Mouse (Mus musculus) MEL (cell line): ENCODE results near the gene Wdr5b. TPM values are rescaled to one million over a fixed set of nuclear protein-coding genes. Genes with fewer than 3 reads are reported as not detected.
"Not testable (repeated sequence)": the region's sequence is repeated elsewhere in the genome, so short reads cannot be mapped to it uniquely, and the experiment has no call there.

Experiments used
- DNase-seq: peaks from one replicate; pipeline ENCODE4 v3.0.0; 2011; ENCODE audit warnings: low read depth, low spot score
- H3K27ac ChIP-seq: 2 replicates; pipeline ENCODE4 v1.5.1; 2012; ENCODE audit warnings: low read depth, mild to moderate bottlenecking, control low read depth, low read length, moderate library complexity; ENCODE audit not compliant: control insufficient read depth
- H3K27me3 ChIP-seq, 2 experiments: fragments of 150-350 bp in 1 of 2; sonication (generic) in 1 of 2; 2 replicates each; pipeline ENCODE4 v1.6.1; 2012; ENCODE audit warnings: low read length in 2 of 2, mild to moderate bottlenecking in 2 of 2, improper control_type of control experiment in 1 of 2, moderate library complexity in 1 of 2; ENCODE audit not compliant: insufficient read depth in 2 of 2, control insufficient read depth in 1 of 2
- H3K36me3 ChIP-seq, 2 experiments: 2 replicates each; pipeline ENCODE4 v1.6.1; 2012 to 2014; ENCODE audit warnings: low read length in 2 of 2, improper control_type of control experiment in 1 of 2, inconsistent platforms in 1 of 2, mild to moderate bottlenecking in 1 of 2; ENCODE audit not compliant: insufficient read depth in 2 of 2, control insufficient read depth in 1 of 2
- H3K4me1 ChIP-seq, 2 experiments: fragments of 150-350 bp in 1 of 2; sonication (generic) in 1 of 2; 2 replicates each; pipeline ENCODE4 v1.6.1; 2012; ENCODE audit warnings: low read length in 2 of 2, improper control_type of control experiment in 1 of 2, mild to moderate bottlenecking in 1 of 2; ENCODE audit not compliant: insufficient read depth in 2 of 2, control insufficient read depth in 1 of 2
- H3K4me3 ChIP-seq, 2 experiments: fragments of 150-350 bp in 1 of 2; sonication (generic) in 1 of 2; 2 replicates each; pipeline ENCODE4 v1.5.1; 2012; ENCODE audit warnings: low read depth in 2 of 2, low read length in 2 of 2, mild to moderate bottlenecking in 2 of 2, moderate library complexity in 2 of 2, control low read depth in 1 of 2, improper control_type of control experiment in 1 of 2; ENCODE audit not compliant: control insufficient read depth in 1 of 2, insufficient read depth in 1 of 2
- H3K79me2 ChIP-seq: 2 replicates; pipeline ENCODE4 v1.6.1; 2012; ENCODE audit warnings: mild to moderate bottlenecking, low read length, moderate library complexity; ENCODE audit not compliant: control insufficient read depth, poor library complexity, insufficient read depth
- H3K9ac ChIP-seq: 2 replicates; pipeline ENCODE4 v1.6.1; 2012; ENCODE audit warnings: low read depth, mild to moderate bottlenecking, control low read depth, low read length, moderate library complexity; ENCODE audit not compliant: control insufficient read depth, poor library complexity, severe bottlenecking
- H3K9me3 ChIP-seq: fragments of 150-350 bp; sonication (generic); replicated peaks from 2 replicates; pipeline ENCODE4 v1.6.1; 2012; ENCODE audit warnings: mild to moderate bottlenecking, low read length, improper control_type of control experiment, moderate library complexity; ENCODE audit not compliant: insufficient read depth
- CHD1 ChIP-seq: IDR thresholded peaks from 2 replicates; pipeline ENCODE4 v1.6.1; 2012; ENCODE audit warnings: low read depth, mild to moderate bottlenecking, inconsistent platforms, low read length, improper control_type of control experiment
- CHD2 ChIP-seq: IDR thresholded peaks from 2 replicates; pipeline ENCODE4 v1.6.1; 2011; ENCODE audit warnings: low read length, improper control_type of control experiment
- ELF1 ChIP-seq: IDR thresholded peaks from 2 replicates; pipeline ENCODE4 v1.6.1; 2014; ENCODE audit warnings: low read depth, mild to moderate bottlenecking, inconsistent platforms, low read length, improper control_type of control experiment, moderate library complexity
- EP300 ChIP-seq, 2 experiments: IDR thresholded peaks; 2 replicates each; pipeline ENCODE4 v1.6.1; 2011; ENCODE audit warnings: improper control_type of control experiment in 2 of 2, low read length in 2 of 2, low read depth in 1 of 2, mild to moderate bottlenecking in 1 of 2
- ETS1 ChIP-seq: IDR thresholded peaks from 2 replicates; pipeline ENCODE4 v1.6.1; 2012; ENCODE audit warnings: low read depth, mild to moderate bottlenecking, inconsistent platforms, low read length, improper control_type of control experiment, moderate library complexity
- KAT2A ChIP-seq: conservative IDR thresholded peaks from 2 replicates; pipeline ENCODE4 v1.6.1; 2012; ENCODE audit warnings: low read depth, low read length, improper control_type of control experiment, inconsistent platforms
- MAFK ChIP-seq: IDR thresholded peaks from 2 replicates; pipeline ENCODE4 v1.6.1; 2011; ENCODE audit warnings: low read depth, mild to moderate bottlenecking, low read length, improper control_type of control experiment, borderline replicate concordance
- MAX ChIP-seq: IDR thresholded peaks from 2 replicates; pipeline ENCODE4 v1.6.1; 2011; ENCODE audit warnings: low read length, improper control_type of control experiment
- MYB ChIP-seq: IDR thresholded peaks from 2 replicates; pipeline ENCODE4 v1.6.1; 2011; ENCODE audit warnings: mild to moderate bottlenecking, low read depth, low read length, improper control_type of control experiment
- MYC ChIP-seq: IDR thresholded peaks from 2 replicates; pipeline ENCODE4 v1.6.1; 2011; ENCODE audit warnings: low read depth, mild to moderate bottlenecking, low read length, improper control_type of control experiment, moderate library complexity
- NRF1 ChIP-seq: IDR thresholded peaks from 2 replicates; pipeline ENCODE4 v1.6.1; 2014; ENCODE audit warnings: low read depth, mild to moderate bottlenecking, inconsistent platforms, low read length, improper control_type of control experiment, moderate library complexity; ENCODE audit not compliant: poor library complexity, insufficient read depth, severe bottlenecking
- POLR2A ChIP-seq, 2 experiments: IDR thresholded peaks; 2 replicates each; pipeline ENCODE4 v1.6.1; 2011 to 2012; ENCODE audit warnings: low read length in 2 of 2, mild to moderate bottlenecking in 2 of 2, control low read depth in 1 of 2, improper control_type of control experiment in 1 of 2, low read depth in 1 of 2, moderate library complexity in 1 of 2; ENCODE audit not compliant: control insufficient read depth in 1 of 2, insufficient read depth in 1 of 2, poor library complexity in 1 of 2
- POLR2AphosphoS2 ChIP-seq: IDR thresholded peaks from 2 replicates; pipeline ENCODE4 v1.6.1; 2011; ENCODE audit warnings: low read length, improper control_type of control experiment
- POLR2AphosphoS5 ChIP-seq: IDR thresholded peaks from 2 replicates; pipeline ENCODE4 v1.6.1; 2012; ENCODE audit warnings: low read depth, borderline replicate concordance, mild to moderate bottlenecking, inconsistent platforms, low read length, moderate library complexity, mixed read lengths
- RCOR1 ChIP-seq: IDR thresholded peaks from 2 replicates; pipeline ENCODE4 v1.6.1; 2012; ENCODE audit warnings: low read depth, mild to moderate bottlenecking, inconsistent platforms, low read length, improper control_type of control experiment
- SIN3A ChIP-seq: IDR thresholded peaks from 2 replicates; pipeline ENCODE4 v1.6.1; 2012; ENCODE audit warnings: low read length, improper control_type of control experiment, inconsistent platforms
- TBP ChIP-seq: IDR thresholded peaks from 2 replicates; pipeline ENCODE4 v1.8.0; 2011; ENCODE audit warnings: low read depth, low read length, improper control_type of control experiment
- TCF12 ChIP-seq: IDR thresholded peaks from 2 replicates; pipeline ENCODE4 v1.6.1; 2014; ENCODE audit warnings: low read depth, mild to moderate bottlenecking, inconsistent platforms, low read length, improper control_type of control experiment, moderate library complexity
- USF1 ChIP-seq: IDR thresholded peaks from 2 replicates; pipeline ENCODE4 v1.6.1; 2014; ENCODE audit warnings: low read depth, mild to moderate bottlenecking, inconsistent platforms, low read length, improper control_type of control experiment, moderate library complexity
- ZC3H11A ChIP-seq: IDR thresholded peaks from 2 replicates; pipeline ENCODE4 v1.6.1; 2012; ENCODE audit warnings: low read depth, mild to moderate bottlenecking, inconsistent platforms, low read length, improper control_type of control experiment
- polyA plus RNA-seq, 2 experiments: library from polyadenylated mRNA; stranded (reverse) in 1 of 2; unstranded in 1 of 2; fragments of >175 nt in 1 of 2; fragments of >200 nt in 1 of 2; gene quantifications; 2 replicates each; pipeline versions ENCODE4 v1.2.1 to v1.2.4; 2012; ENCODE audit warnings: low replicate concordance in 2 of 2, low read depth in 1 of 2; ENCODE audit not compliant: insufficient read length in 2 of 2, insufficient read depth in 1 of 2, missing spikeins in 1 of 2
- total RNA-seq: library from RNA; depleted of rRNA; stranded (reverse); fragments of 300-350 nt; gene quantifications from 2 replicates; pipeline ENCODE4 v1.2.3, GENCODE M21; 2012

Gene Wdr5b
- total and polyA plus RNA-seq, 3 experiments: 1.7 to 3.3 TPM; not detected in 1

- peak; percentile 98 for TF ChIP-seq POLR2AphosphoS2
- peak; percentile 92 for TF ChIP-seq CHD2
- no peak; the same call in 1 of the 2 replicates for TF ChIP-seq KAT2A
- TF ChIP-seq SIN3A: peak; percentile 87
- TF ChIP-seq NRF1: peak; percentile 90
- peak; percentile 42 for TF ChIP-seq TCF12
Observed at GRCm38 (mm10) chr16:36040640-36041624, at the start of gene Wdr5b (continued).

GRCm38 (mm10) chr16:35992391-35992790 is 48.6 kb upstream of the Wdr5b start:
- no peak overlapping the region for H3K27ac ChIP-seq
- no peak overlapping the region for H3K4me3 ChIP-seq
- TF ChIP-seq SIN3A: no peak
- TF ChIP-seq TBP: no peak
- no peak for TF ChIP-seq ELF1
- TF ChIP-seq MAX: no peak
- no peak for TF ChIP-seq CHD1
- TF ChIP-seq KAT2A: no peak
- TF ChIP-seq MYC: no peak
- no peak for TF ChIP-seq POLR2A (IDR thresholded peaks at IDR 0.05; ENCODE audit: control insufficient read depth in 1 of 2, insufficient read depth in 1 of 2, low read depth in 1 of 2, low read length in 2 of 2, poor library complexity in 1 of 2)
- no peak for TF ChIP-seq MYB
- TF ChIP-seq EP300 (IDR thresholded peaks at IDR 0.05; ENCODE audit: low read depth in 1 of 2, low read length in 2 of 2): no peak
- no peak for TF ChIP-seq ZC3H11A
- DNase-seq: no peak
- H3K4me1 ChIP-seq: peaks cover 3 to 9% of the 10 kb centered on the region in 2 experiments
- peaks cover 2 to 16% of the 10 kb centered on the region in 2 experiments; a peak in 3 of 4 replicates for H3K36me3 ChIP-seq
- H3K27me3 ChIP-seq: no peaks in the 10 kb centered on the region
- no peak overlapping the region for H3K9ac ChIP-seq
- H3K79me2 ChIP-seq: peaks cover 70% of the 10 kb centered on the region
- no peaks in the 10 kb centered on the region for H3K9me3 ChIP-seq

- Histone ChIP-seq H3K9ac (no peak overlapping the region), H3K79me2 (peaks cover 71% of the 10 kb centered on the region), H3K4me1 (peaks cover 0 to 4% of the 10 kb centered on the region in 2 experiments; a peak in 2 of 4 replicates), H3K27me3 (no peaks in the 10 kb centered on the region), H3K27ac (no peak overlapping the region), H3K4me3 (no peak overlapping the region), H3K9me3 (no peaks in the 10 kb centered on the region), H3K36me3 (peaks cover 2 to 10% of the 10 kb centered on the region in 2 experiments; a peak in 3 of 4 replicates)
- no peak for TF ChIP-seq MAX
- no peak for TF ChIP-seq POLR2AphosphoS5
- no peak for TF ChIP-seq TCF12
- no peak for TF ChIP-seq RCOR1
- TF ChIP-seq ETS1: no peak
- TF ChIP-seq USF1: no peak
- TF ChIP-seq MAFK: no peak
- no peak for DNase-seq
Observed at GRCm38 (mm10) chr16:35993316-35993715, 47.7 kb upstream of the Wdr5b start.

GRCm38 (mm10) chr16:35998852-35999251 is 42.1 kb upstream of the Wdr5b start:
- not testable (repeated sequence) for H3K27ac ChIP-seq, H3K4me3 ChIP-seq, DNase-seq, H3K27me3 ChIP-seq, H3K9ac ChIP-seq, H3K4me1 ChIP-seq, H3K9me3 ChIP-seq
- Histone ChIP-seq H3K36me3 (peaks cover 1 to 13% of the 10 kb centered on the region in 2 experiments), H3K79me2 (peaks cover 34% of the 10 kb centered on the region)
